ENCODE assay signal across 21 mouse cellular contexts in the genomic region with DNA sequence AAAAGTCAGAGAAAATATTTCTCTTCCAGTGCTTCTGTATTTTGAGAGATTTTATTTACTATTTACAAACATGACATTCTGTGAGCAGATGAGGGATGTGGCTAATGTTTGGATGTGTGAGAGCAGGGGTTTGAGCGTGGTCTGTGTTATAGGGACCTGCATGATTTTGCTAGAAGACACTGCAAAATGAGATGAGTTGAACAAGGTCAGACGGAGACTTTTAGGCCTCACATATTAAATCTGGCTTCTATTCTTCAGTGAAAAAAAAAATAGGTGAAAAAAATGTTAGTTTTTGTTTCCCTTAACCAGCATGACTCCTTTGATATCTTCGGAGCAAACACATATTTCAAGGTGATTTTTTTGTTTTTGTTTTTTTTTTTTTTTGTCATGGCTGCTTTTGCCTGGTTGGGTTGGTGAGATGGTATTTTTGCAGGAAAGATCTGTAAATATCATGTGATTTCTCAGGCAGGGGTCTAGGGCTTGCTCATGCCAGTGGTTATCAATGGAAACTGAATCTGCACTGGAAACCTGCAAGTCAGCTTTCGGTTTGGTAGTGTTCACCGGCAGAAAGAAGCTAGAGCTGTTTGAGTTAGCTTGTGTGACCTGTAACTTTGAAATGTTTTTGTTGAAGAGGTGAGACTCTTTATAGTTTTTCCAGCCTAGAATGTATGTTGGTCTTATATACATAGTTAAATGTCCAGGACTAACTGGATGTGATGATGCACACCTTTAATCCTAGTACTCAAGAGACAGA. TPM values are rescaled to one million over a fixed set of nuclear protein-coding genes. Genes with fewer than 3 reads are reported as not detected.
A peak's percentile ranks its signal among the peaks of the same experiment; 100 is the strongest.
DNase-seq lines count a peak whose midpoint lies in the region; ATAC-seq and TF ChIP-seq lines count a peak whose summit lies in the region.
"Had no signal": no experiment of that assay in that cellular context is flagged by ENCODE, and none has a peak within 500 bp of the region (broad histone marks: within the 10 kb centered on the region; RNA-seq: fewer than 3 reads in every experiment).

No protein-coding gene starts in this region.

- no peak for TF ChIP-seq CTCF in MEL (IDR thresholded peaks at IDR 0.05 in 2 of 3, conservative IDR thresholded peaks at IDR 0.05 in 1 of 3; ENCODE audit: control insufficient read depth in 1 of 3, insufficient read depth in 1 of 3, low read depth in 2 of 3, low read length in 3 of 3, poor library complexity in 1 of 3, severe bottlenecking in 1 of 3)
- TF ChIP-seq CTCF in left cerebral cortex, adult 2 months (IDR thresholded peaks at IDR 0.05) = no peak

- no peak for TF ChIP-seq POLR2A in MEL (IDR thresholded peaks at IDR 0.05; ENCODE audit: control insufficient read depth in 1 of 2, insufficient read depth in 1 of 2, low read depth in 1 of 2, low read length in 2 of 2, poor library complexity in 1 of 2)

- H3K9ac ChIP-seq in MEL (ENCODE audit: control insufficient read depth, low read depth, low read length, poor library complexity, severe bottlenecking) = peak overlapping the region; percentile 67
- H3K9ac ChIP-seq in hindbrain, embryonic 16.5 days (ENCODE audit: low read depth, low read length) = no peak overlapping the region
- H3K9ac ChIP-seq: embryonic facial prominence, embryonic 12.5 days; forebrain, embryonic 12.5 days; heart, embryonic 13.5 days; hindbrain, embryonic 15.5 days; intestine, embryonic 15.5 days had no signal

- 86% methylated on average over 5 of the region's 5 CpGs for WGBS in hindbrain, embryonic 16.5 days

- H3K4me1 ChIP-seq in MEL (ENCODE audit: control insufficient read depth in 1 of 2, insufficient read depth in 2 of 2, low read length in 2 of 2) = peaks cover 5 to 11% of the 10 kb centered on the region in 2 experiments; a peak in 3 of 4 replicates
- H3K4me1 ChIP-seq in hindbrain, embryonic 16.5 days (ENCODE audit: control insufficient read depth, insufficient read depth, low read depth, low read length) = peaks cover 7% of the 10 kb centered on the region

- H3K27me3 ChIP-seq in MEL (ENCODE audit: control insufficient read depth in 1 of 2, insufficient read depth in 2 of 2, low read length in 2 of 2) = no peaks in the 10 kb centered on the region
- no peaks in the 10 kb centered on the region for H3K27me3 ChIP-seq in hindbrain, embryonic 16.5 days (replicated peaks; ENCODE audit: control insufficient read depth, insufficient read depth, low read length)
- H3K27me3 ChIP-seq: CH12.LX; hindbrain, embryonic 15.5 days had no signal

- peaks cover 51% of the 10 kb centered on the region for H3K79me2 ChIP-seq in MEL (ENCODE audit: control insufficient read depth, insufficient read depth, low read length, poor library complexity)

- ATAC-seq in hindbrain, embryonic 16.5 days = no peak
- ATAC-seq: forebrain, embryonic 16.5 days; intestine, embryonic 15.5 days had no signal

- H3K9me3 ChIP-seq in MEL (replicated peaks; ENCODE audit: insufficient read depth, low read length) = no peaks in the 10 kb centered on the region
- H3K9me3 ChIP-seq in hindbrain, embryonic 16.5 days (ENCODE audit: control insufficient read depth, low read length) = no peaks in the 10 kb centered on the region
- H3K9me3 ChIP-seq: embryonic facial prominence, embryonic 12.5 days; forebrain, embryonic 12.5 days; heart, embryonic 13.5 days; hindbrain, embryonic 15.5 days; intestine, embryonic 15.5 days had no signal

- intact Hi-C loops in left cerebral cortex, adult 2 months (cut with DNase I) = loop anchor here (10.0 kb wide), 1 partner anchor 133 kb away; the partner anchor contains the start of gene Leprot

- no peak; a peak in 1 of 4 replicates for TF ChIP-seq EP300 in MEL (IDR thresholded peaks at IDR 0.05; ENCODE audit: low read depth in 1 of 2, low read length in 2 of 2)

- H3K4me3 ChIP-seq in MEL (ENCODE audit: control insufficient read depth in 1 of 2, insufficient read depth in 1 of 2, low read depth in 2 of 2, low read length in 2 of 2) = peak overlapping the region; percentile 51 to 74
- no peak overlapping the region for H3K4me3 ChIP-seq in left cerebral cortex, adult 2 months
- H3K4me3 ChIP-seq in hindbrain, embryonic 16.5 days (ENCODE audit: low read length) = no peak overlapping the region
- H3K4me3 ChIP-seq: embryonic facial prominence, embryonic 12.5 days; forebrain, embryonic 12.5 days; heart, embryonic 13.5 days; hindbrain, embryonic 15.5 days; intestine, embryonic 15.5 days had no signal

- DNase-seq in thymus, postnatal 25 days = peak; percentile 12
- no peak for DNase-seq in thymus, postnatal 4 days
- peak; percentile 77 for DNase-seq in MEL (ENCODE audit: low read depth, low spot score)
- peak; percentile 23 for DNase-seq in induced T-regulatory cell, adult 2 months (ENCODE audit: low read depth)
- DNase-seq in cerebellum, adult 11-12 months = no peak
- no peak for DNase-seq in left cerebral cortex, adult 2 months (ENCODE audit: extremely low spot score in 1 of 2, low spot score in 2 of 2)
- DNase-seq: adrenal gland, postnatal 10 days; B cell, adult 2 months; cerebellum, adult 11 months; cerebellum, adult 9-10 months; cerebellum, postnatal 25 days; gastrocnemius, postnatal 10 days; heart, postnatal 36 days had no signal

- peak overlapping the region; percentile 70 for H3K27ac ChIP-seq in MEL (ENCODE audit: control insufficient read depth, low read depth, low read length)
- no peak overlapping the region for H3K27ac ChIP-seq in left cerebral cortex, adult 2 months
- H3K27ac ChIP-seq in hindbrain, embryonic 16.5 days (ENCODE audit: low read depth, low read length) = no peak overlapping the region
- H3K27ac ChIP-seq: embryonic facial prominence, embryonic 12.5 days; forebrain, embryonic 12.5 days; heart, embryonic 13.5 days; hindbrain, embryonic 15.5 days; intestine, embryonic 15.5 days had no signal

- no peak for TF ChIP-seq RAD21 in MEL (IDR thresholded peaks at IDR 0.05; ENCODE audit: low read depth, low read length)

- peaks cover 0 to 8% of the 10 kb centered on the region in 2 experiments; a peak in 2 of 4 replicates for H3K36me3 ChIP-seq in MEL (ENCODE audit: control insufficient read depth in 1 of 2, insufficient read depth in 2 of 2, low read length in 2 of 2)
- H3K36me3 ChIP-seq in hindbrain, embryonic 16.5 days (ENCODE audit: control insufficient read depth, insufficient read depth, low read length) = no peaks in the 10 kb centered on the region
- H3K36me3 ChIP-seq: embryonic facial prominence, embryonic 12.5 days; forebrain, embryonic 12.5 days; heart, embryonic 13.5 days; hindbrain, embryonic 15.5 days; intestine, embryonic 15.5 days had no signal

- H3K4me2 ChIP-seq in hindbrain, embryonic 16.5 days (ENCODE audit: low read length) = no peak overlapping the region
- H3K4me2 ChIP-seq: embryonic facial prominence, embryonic 12.5 days; forebrain, embryonic 12.5 days; heart, embryonic 13.5 days; hindbrain, embryonic 15.5 days; intestine, embryonic 15.5 days had no signal

TF ChIP-seq in MEL, 35 proteins besides CTCF, POLR2A, EP300 and RAD21:
- TF ChIP-seq TBP (IDR thresholded peaks at IDR 0.05; ENCODE audit: low read depth, low read length) (0 out of 2 replicates have a peak, but pooled peaks have one; percentile 31), MYB (IDR thresholded peaks at IDR 0.05; ENCODE audit: low read depth, low read length) (0 out of 2 replicates have a peak, but pooled peaks have one; percentile 13), JUND (IDR thresholded peaks at IDR 0.05; ENCODE audit: low read depth, low read length) (no peak), MYC (IDR thresholded peaks at IDR 0.05; ENCODE audit: low read depth, low read length) (peak; percentile 54; the same call in 1 of the 2 replicates), MEF2A (IDR thresholded peaks at IDR 0.05; ENCODE audit: extremely low read depth, insufficient replicate concordance, low read depth, low read length, poor library complexity, severe bottlenecking) (no peak), NELFE (IDR thresholded peaks at IDR 0.05; ENCODE audit: low read depth, low read length) (0 out of 2 replicates have a peak, but pooled peaks have one; percentile 20), ZC3H11A (IDR thresholded peaks at IDR 0.05; ENCODE audit: low read depth, low read length) (no peak), ZMIZ1 (IDR thresholded peaks at IDR 0.05; ENCODE audit: low read depth, low read length) (no peak), ZKSCAN1 (IDR thresholded peaks at IDR 0.05; ENCODE audit: low read depth, low read length) (no peak), MXI1 (IDR thresholded peaks at IDR 0.05; ENCODE audit: low read depth, low read length) (peak; percentile 21; the same call in 1 of the 2 replicates), USF2 (IDR thresholded peaks at IDR 0.05; ENCODE audit: borderline replicate concordance in 1 of 2, insufficient read depth in 1 of 2, low read depth in 1 of 2, low read length in 2 of 2) (no peak), ZNF384 (IDR thresholded peaks at IDR 0.05; ENCODE audit: low read depth, low read length) (peak; percentile 66), SIN3A (IDR thresholded peaks at IDR 0.05; ENCODE audit: low read length) (peak; percentile 40; the same call in 1 of the 2 replicates), MAX (IDR thresholded peaks at IDR 0.05; ENCODE audit: low read length) (no peak), MAZ (IDR thresholded peaks at IDR 0.05; ENCODE audit: low read depth, low read length) (no peak)
TF ChIP-seq in MEL: peak in this region for 7.

RNA-seq across cellular contexts. Expression of gene Dnajc6, which starts 15.5 kb away (rescaled TPM):
- 20.2 and 26.4 TPM in 2 replicates for total RNA-seq in MEL (2012; rRNA removed)
- polyA plus RNA-seq in MEL (2012; ENCODE audit: insufficient read depth in 1 of 2, insufficient read length in 2 of 2, low read depth in 1 of 2, low replicate concordance in 2 of 2, missing spikeins in 1 of 2) = 10 to 100 TPM in 1 of 2 experiments, not detected in 1; 15.0 TPM
- 100 to 1,000 TPM; 291 to 320 TPM for total RNA-seq in left cerebral cortex, adult 2 months (2021)
- polyA plus RNA-seq in hindbrain, embryonic 16.5 days (2015; fragmentation: Nextera tagmentation; extraction: Ambion mirVana) = 66.1 and 68.1 TPM in 2 replicates
- total RNA-seq: CH12.LX had no signal

Comparison
In these comparisons a context has a peak if more than half of its experiments do, and no peak if none do; other contexts are left out.
1. DNase-seq: peak in thymus, postnatal 25 days (single experiment), MEL (single experiment) and induced T-regulatory cell, adult 2 months (single experiment); none in thymus, postnatal 4 days (single experiment), cerebellum, adult 11-12 months (single experiment) and left cerebral cortex, adult 2 months (0 of 2).
2. H3K4me3 ChIP-seq: peak in MEL (2 of 2); none in left cerebral cortex, adult 2 months (single experiment) and hindbrain, embryonic 16.5 days (single experiment).
3. RNA of gene Dnajc6, which starts 15.5 kb away (total RNA-seq): 291 to 320 TPM in left cerebral cortex, adult 2 months; 20.2 to 26.4 TPM in MEL; every median in the first group is over 10 times any median in the second.